Mouse (Mus musculus) lung, postnatal 0 days (tissue): ENCODE results near the gene Tm4sf20. TPM values are rescaled to one million over a fixed set of nuclear protein-coding genes. Genes with fewer than 3 reads are reported as not detected.

ENCODE experiments used
- ATAC-seq: fragments of 200-750 bp; cut with Nextera tagmentation; 2 replicates; pipeline ENCODE4 v1.8.0; 2017; ENCODE audit warnings: moderate library complexity
- DNase-seq: peaks from one replicate; pipeline ENCODE4 v3.0.0-alpha.2; 2016; ENCODE audit warnings: low spot score
- H3K27ac ChIP-seq: fragments of 300-500 bp; sonication (generic); 2 replicates; pipeline ENCODE4 v1.5.1; 2014; ENCODE audit warnings: antibody characterized with exemption, mild to moderate bottlenecking, low read length, mixed read lengths
- H3K27me3 ChIP-seq: fragments of 300-500 bp; sonication (generic); replicated peaks from 2 replicates; pipeline ENCODE4 v1.6.1; 2014; ENCODE audit warnings: low read length, mixed read lengths; ENCODE audit not compliant: insufficient read depth
- H3K36me3 ChIP-seq: fragments of 300-500 bp; sonication (generic); 2 replicates; pipeline ENCODE4 v1.6.1; 2014; ENCODE audit warnings: low read length, mixed read lengths; ENCODE audit not compliant: insufficient read depth
- H3K4me1 ChIP-seq: fragments of 300-500 bp; sonication (generic); 2 replicates; pipeline ENCODE4 v1.6.1; 2014; ENCODE audit warnings: antibody characterized with exemption, low read depth, low read length, mixed read lengths; ENCODE audit not compliant: insufficient read depth
- H3K4me2 ChIP-seq: fragments of 300-500 bp; sonication (generic); replicated peaks from 2 replicates; pipeline ENCODE4 v1.6.1; 2014; ENCODE audit warnings: low read depth, mild to moderate bottlenecking, low read length, moderate library complexity, mixed read lengths
- H3K4me3 ChIP-seq: fragments of 300-500 bp; sonication (generic); 2 replicates; pipeline ENCODE4 v1.5.1; 2014; ENCODE audit warnings: low read depth, low read length
- H3K9ac ChIP-seq: fragments of 300-500 bp; sonication (generic); replicated peaks from 2 replicates; pipeline ENCODE4 v1.6.1; 2014; ENCODE audit warnings: low read depth, mild to moderate bottlenecking
- H3K9me3 ChIP-seq: fragments of 300-500 bp; sonication (generic); 2 replicates; pipeline ENCODE4 v1.6.1; 2016; ENCODE audit warnings: low read length, mixed read lengths
- CTCF ChIP-seq: IDR thresholded peaks from 2 replicates; pipeline ENCODE4 v1.5.1; 2016; ENCODE audit warnings: antibody characterized with exemption, mild to moderate bottlenecking
- EP300 ChIP-seq: IDR thresholded peaks from 2 replicates; pipeline ENCODE4 v1.6.1; 2016; ENCODE audit warnings: antibody characterized with exemption, mild to moderate bottlenecking, control low read depth
- WGBS: fragments of 180-500 bp; shearing (Covaris S2); extraction: QIAGEN DNeasy Blood & Tissue Kit; methylation state at CpG from one replicate; pipeline ENCODE4 v1.1.7; 2014; 5-methylcytosine and 5-hydroxymethylcytosine counted together
- polyA plus RNA-seq: library from polyadenylated mRNA; unstranded; fragments of >200 nt; fragmentation: Nextera tagmentation; extraction: Ambion mirVana; gene quantifications from 2 replicates; pipeline ENCODE4 v1.2.1, GENCODE M21; 2015

The Tm4sf20 gene
- polyA plus RNA-seq, 1 experiment from 2014 or later = 0.07 TPM

DNA sequence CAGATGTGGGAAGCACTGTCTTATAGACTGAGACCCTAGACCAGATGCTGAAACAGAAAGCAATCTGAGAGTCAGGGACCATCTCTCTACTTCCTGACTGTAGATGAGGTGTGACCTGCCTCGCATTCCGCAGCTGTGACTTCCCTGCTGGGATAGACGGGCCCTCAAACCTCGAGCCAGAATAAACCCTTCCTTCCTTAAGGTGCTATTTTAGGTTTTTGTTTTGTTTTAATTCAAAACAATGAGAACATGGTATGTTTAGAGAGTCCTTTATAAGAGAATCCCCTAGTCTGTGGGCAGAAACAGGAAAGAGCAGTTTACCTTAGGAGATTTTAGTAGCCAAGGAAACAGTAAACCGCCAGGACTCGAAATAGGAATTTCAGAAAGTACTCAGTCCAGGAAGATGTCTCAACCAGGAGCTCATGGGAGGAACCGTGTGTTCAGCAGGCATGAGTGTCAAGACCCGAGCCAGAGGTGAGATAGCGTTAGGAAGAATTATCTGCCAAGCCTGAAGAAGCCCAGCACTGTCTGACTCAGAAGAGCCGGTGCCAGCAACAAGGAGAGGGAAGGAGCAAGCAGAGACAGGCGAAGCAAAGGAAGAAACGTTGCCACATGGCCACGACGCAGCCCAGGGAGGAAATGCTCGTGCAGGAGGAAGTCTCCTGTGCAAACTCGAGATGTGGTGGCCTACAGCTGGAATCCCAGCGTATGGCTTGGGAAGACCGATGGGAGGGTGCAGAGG, 27.6 kb upstream of the Tm4sf20 start:
- Histone ChIP-seq H3K4me1 (0 out of 2 replicates have a peak, but pooled peaks cover 3% of the 10 kb centered on the region), H3K36me3 (no peaks in the 10 kb centered on the region), H3K4me2 (no peak overlapping the region), H3K27me3 (no peaks in the 10 kb centered on the region), H3K9ac (no peak overlapping the region), H3K4me3 (no peak overlapping the region), H3K27ac (no peak overlapping the region; the same call in 1 of the 2 replicates), H3K9me3 (no peaks in the 10 kb centered on the region)
- TF ChIP-seq CTCF (no peak), EP300 (peak; percentile 79)
- peak; percentile 70 for ATAC-seq
- 39% methylated on average over 18 of the region's 18 CpGs for WGBS
- peak; percentile 70 for DNase-seq

DNA sequence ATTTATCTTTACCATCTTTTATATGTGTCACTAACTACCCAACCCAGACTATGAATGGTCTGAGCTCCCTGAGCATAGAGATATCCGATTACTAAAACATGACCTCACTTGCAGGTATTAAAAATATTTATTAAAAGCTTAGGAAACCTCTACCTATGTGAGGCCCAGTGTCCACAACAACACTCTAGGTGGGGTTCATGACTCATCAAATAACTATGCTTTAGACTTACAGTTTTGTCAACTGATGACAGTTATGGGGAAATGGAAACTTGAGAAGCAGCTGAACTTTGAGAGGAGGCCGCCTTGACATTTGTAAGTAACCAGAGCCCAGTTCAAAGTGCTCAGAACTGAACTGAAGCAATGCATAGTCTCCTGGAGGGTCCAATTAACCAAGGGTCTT, 26.9 kb upstream of the Tm4sf20 start:
- ATAC-seq (no peak), DNase-seq (peak; percentile 44)
- no peaks in the 10 kb centered on the region for H3K36me3 ChIP-seq
- 0 out of 2 replicates have a peak, but pooled peaks cover 3% of the 10 kb centered on the region for H3K4me1 ChIP-seq
- no peak for TF ChIP-seq EP300
- TF ChIP-seq CTCF = no peak
- no peak overlapping the region for H3K27ac ChIP-seq
- H3K9me3 ChIP-seq = no peaks in the 10 kb centered on the region
- H3K4me3 ChIP-seq = no peak overlapping the region
- no peak overlapping the region for H3K4me2 ChIP-seq
- WGBS = 66% methylated on average over 2 of the region's 2 CpGs
- no peaks in the 10 kb centered on the region for H3K27me3 ChIP-seq
- no peak overlapping the region for H3K9ac ChIP-seq

DNA sequence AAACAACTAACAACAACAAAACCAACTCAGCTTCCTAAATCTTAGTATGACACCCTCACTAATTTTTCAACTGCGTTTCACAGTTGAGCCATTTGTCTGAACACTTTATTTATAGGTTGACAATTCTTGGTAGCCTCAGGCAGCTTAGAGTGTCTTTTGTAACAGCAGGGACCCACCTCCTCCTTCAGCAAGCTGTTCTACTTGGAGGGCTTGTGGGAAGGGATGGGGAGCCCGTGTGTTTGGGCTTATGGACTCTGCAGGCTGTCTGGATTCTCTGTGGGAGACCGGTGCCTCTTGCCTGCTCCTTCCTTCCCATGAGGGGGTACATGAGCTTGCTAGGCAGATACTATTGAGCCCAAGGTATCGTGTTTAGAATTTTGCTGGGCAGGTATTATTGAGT, 25.7 kb upstream of the Tm4sf20 start:
- DNase-seq = no peak
- Histone ChIP-seq H3K36me3 (no peaks in the 10 kb centered on the region), H3K9me3 (no peaks in the 10 kb centered on the region), H3K27me3 (no peaks in the 10 kb centered on the region), H3K27ac (no peak overlapping the region), H3K9ac (no peak overlapping the region), H3K4me3 (no peak overlapping the region), H3K4me1 (0 out of 2 replicates have a peak, but pooled peaks cover 2% of the 10 kb centered on the region), H3K4me2 (no peak overlapping the region)
- 64% methylated on average over 4 of the region's 4 CpGs for WGBS
- no peak for ATAC-seq
- TF ChIP-seq EP300 = no peak
- no peak for TF ChIP-seq CTCF

DNA sequence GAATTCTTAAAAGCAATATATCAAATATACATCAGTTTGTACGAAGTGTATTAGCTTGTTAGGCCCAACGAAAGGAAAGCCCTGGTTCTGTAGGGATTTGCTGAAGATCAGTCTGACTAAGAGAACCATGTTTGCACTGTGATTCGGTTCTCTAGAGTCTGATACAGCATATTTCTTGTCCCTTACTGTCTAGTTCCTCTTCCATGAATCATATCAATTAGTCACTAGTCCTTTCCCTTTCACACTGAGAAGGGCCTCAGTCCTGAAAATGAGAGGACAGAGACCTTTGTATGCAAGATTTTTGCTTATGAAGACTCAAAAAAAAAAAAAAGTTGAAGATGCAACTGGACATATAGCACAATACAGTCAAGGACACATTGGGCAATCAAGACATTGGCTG, 24.8 kb upstream of the Tm4sf20 start:
- no peak overlapping the region for H3K27ac ChIP-seq
- no peaks in the 10 kb centered on the region for H3K27me3 ChIP-seq
- no peak overlapping the region for H3K4me2 ChIP-seq
- no peak for DNase-seq
- H3K9me3 ChIP-seq = no peaks in the 10 kb centered on the region
- 68% methylated on average over 3 of the region's 3 CpGs for WGBS
- H3K4me3 ChIP-seq = no peak overlapping the region
- no peak overlapping the region for H3K9ac ChIP-seq
- no peak for ATAC-seq
- no peak for TF ChIP-seq CTCF
- no peak for TF ChIP-seq EP300
- H3K36me3 ChIP-seq = no peaks in the 10 kb centered on the region
- H3K4me1 ChIP-seq = no peaks in the 10 kb centered on the region

DNA sequence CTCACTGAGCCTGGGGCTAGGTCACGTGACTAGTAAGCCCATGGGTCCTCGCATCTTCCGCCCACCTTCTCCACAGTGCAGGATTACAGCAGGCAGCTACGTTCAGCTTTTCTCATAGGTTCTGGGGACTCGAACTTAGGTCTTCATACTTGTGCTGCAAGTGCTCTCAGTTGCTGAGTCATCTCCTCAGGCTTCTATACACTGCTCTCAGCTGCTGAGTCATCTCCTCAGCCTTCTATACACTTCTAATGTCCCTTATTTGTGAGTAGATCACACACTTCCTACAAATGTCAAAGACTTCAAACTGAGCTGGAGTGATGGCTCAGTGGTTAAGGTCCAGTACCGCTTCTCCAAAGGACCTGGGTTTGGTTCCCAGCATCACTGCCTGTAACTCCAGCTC, 24.0 kb upstream of the Tm4sf20 start:
- ATAC-seq = no peak
- H3K4me2 ChIP-seq = no peak overlapping the region
- no peak overlapping the region for H3K27ac ChIP-seq
- H3K4me1 ChIP-seq = peaks cover 4% of the 10 kb centered on the region; the same call in 1 of the 2 replicates
- H3K9ac ChIP-seq = no peak overlapping the region
- H3K36me3 ChIP-seq = no peaks in the 10 kb centered on the region
- TF ChIP-seq CTCF = no peak
- TF ChIP-seq EP300 = no peak
- H3K4me3 ChIP-seq = no peak overlapping the region
- DNase-seq = no peak
- no peaks in the 10 kb centered on the region for H3K9me3 ChIP-seq
- WGBS = 91% methylated on average over 6 of the region's 6 CpGs
- no peaks in the 10 kb centered on the region for H3K27me3 ChIP-seq

DNA sequence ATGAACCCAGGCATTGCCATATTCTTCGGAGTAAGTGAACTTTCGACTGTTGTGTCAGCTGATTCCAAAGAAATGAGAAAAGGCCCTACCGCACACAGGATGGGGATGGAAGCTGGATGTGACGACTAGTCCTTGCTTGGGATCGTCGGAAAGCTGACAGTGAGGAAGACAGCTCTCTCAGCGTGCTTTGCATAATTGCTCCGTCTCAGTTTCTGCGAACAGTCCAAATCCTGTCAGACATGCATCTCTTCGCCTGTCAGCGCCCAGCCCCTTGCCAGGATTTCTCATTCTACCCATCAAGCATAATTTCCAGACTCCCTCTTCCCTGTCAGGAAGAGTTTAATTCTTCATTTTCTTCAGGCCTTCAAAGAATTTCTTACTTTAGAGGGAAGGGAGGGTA, 22.8 kb upstream of the Tm4sf20 start:
- TF ChIP-seq EP300 (no peak), CTCF (no peak)
- Histone ChIP-seq H3K9ac (no peak overlapping the region), H3K4me2 (no peak overlapping the region), H3K36me3 (no peaks in the 10 kb centered on the region), H3K4me3 (no peak overlapping the region), H3K4me1 (peaks cover 4% of the 10 kb centered on the region; the same call in 1 of the 2 replicates), H3K9me3 (no peaks in the 10 kb centered on the region), H3K27ac (no peak overlapping the region), H3K27me3 (no peaks in the 10 kb centered on the region)
- WGBS = 80% methylated on average over 11 of the region's 11 CpGs
- DNase-seq (no peak), ATAC-seq (no peak)
